Mouse (Mus musculus) cerebellum, adult 18-20 months (tissue): ENCODE measurements around the gene Nudt3.

ENCODE experiments used
- DNase-seq, 2 experiments: peaks; one replicate each; pipeline ENCODE4 v3.0.0; 2021

The Nudt3 gene

DNA sequence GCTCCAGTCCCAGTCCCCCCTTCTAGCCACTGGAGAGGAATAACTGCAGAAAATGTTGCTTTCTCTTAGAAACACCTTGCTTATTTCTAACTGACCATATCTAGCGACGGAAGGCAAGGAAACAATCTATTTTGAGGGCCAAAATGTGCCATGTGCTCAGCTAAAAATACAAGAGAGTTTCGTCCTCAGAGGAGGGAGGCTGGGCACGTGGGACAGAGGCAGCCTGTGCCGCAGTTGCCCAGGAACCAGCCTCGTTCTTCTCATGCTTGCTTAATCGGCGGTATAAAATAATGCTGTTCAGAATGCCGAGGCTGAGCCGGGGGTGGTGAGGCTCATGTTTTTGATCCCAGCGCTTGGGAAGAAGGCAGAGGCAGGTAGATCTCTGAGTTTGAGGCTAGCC lies 78.7 kb downstream of the Nudt3 start:
- no peak for DNase-seq

DNA sequence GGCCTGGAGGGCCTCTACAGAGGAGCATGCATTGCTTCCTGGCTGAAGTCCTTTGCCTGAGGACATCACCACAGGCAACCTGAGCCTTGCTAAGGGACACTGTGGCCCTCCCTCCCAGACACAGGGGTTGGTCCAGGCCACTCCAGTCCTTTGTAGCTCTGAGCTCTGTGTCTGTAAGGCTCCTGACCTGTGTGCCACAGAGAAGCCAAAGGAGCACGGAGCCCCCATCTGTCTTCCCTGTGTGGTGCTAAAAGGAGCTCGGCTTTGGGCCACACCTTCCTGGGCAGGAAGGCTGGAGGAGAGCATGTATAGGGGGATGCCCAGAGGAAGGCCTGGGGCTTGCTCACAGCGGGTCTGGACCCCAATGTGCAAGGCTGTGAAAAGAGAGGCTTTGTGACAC lies 81.3 kb downstream of the Nudt3 start:
- no peak for DNase-seq

DNA sequence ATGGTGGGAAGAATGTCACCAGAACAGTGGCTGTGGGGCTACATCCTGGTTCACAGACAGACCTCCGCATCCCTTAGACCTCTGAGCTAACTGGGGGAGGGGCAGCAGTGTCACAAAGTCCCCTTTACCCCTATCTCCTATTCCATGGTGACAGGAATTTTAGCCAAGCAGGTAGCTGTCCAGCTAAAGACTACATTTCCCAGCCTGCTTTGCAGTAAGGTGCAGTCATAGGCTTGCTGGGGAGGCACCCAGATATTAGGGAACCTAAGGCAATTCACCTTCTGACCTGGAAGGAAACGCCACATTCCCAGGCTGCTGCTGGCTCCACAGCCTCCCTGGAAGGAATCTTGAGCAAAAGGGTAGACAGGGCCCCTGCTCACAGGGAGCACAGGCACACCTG lies 82.0 kb downstream of the Nudt3 start:
- no peak for DNase-seq

DNA sequence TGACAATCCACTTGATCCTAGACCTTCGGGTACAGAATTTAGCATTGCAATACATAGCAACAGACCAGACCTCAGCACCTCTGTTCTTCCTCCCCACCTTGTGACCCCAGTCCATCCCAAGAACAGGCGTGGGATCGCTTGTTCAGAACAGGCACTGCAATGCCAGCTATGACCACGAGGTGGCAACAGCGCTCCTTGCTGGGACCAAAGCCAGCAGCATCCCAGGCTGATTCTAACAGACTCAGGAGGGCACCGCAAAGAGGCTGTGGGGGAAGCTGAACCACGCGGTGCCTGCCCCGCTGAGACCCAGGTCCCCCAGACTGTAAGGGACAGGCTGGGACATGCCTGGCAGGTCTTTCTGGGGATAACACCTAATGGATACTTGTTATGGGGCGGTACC lies 88.6 kb downstream of the Nudt3 start:
- peak; percentile 89 to 94 for DNase-seq

DNA sequence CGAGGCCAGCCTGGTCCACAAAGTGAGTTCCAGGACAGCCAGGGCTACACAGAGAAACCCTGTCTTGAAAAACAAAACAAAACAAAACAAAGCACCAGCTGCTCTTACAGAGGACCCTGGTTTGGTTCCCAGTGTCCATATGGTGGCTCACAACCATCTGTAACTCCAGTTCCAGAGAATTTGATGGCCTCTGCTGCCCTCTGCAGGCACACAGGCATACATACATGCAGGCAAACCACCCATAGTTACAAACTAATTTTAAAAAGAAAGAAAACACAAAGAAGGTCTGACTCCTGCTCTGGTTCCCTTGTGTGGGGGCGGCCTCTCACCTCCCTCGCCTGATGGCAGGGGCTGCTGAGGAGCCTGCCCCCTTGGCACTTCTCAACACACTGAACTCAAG lies 89.9 kb downstream of the Nudt3 start:
- no peak for DNase-seq

DNA sequence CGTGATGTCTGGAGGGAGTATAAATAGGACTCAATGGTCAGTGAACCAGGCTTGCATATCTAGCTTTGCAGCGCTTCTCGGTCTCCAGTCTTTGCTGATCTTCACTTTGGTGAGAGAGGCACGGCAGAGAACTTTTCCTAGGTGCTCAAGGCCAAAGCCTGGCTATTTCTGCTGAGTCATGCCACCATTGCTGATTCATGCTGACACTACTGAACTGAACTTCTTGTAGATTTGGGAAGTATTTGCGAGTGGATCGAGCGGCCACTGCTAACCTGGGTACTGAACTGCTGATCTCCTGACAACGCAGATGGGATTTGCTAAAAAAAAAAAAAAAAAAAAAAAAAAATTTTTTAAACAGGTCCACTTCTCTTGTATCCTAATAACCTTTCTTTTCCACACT lies 91.2 kb downstream of the Nudt3 start:
- DNase-seq, result no peak
